Mouse (Mus musculus) neural tube, embryonic 11.5 days (tissue): ENCODE data around the gene Npas3. TPM values are rescaled to one million over a fixed set of nuclear protein-coding genes. Genes with fewer than 3 reads are reported as not detected.

ENCODE experiments used
- ATAC-seq: fragments of 200-750 bp; cut with Nextera tagmentation; 2 replicates; pipeline ENCODE4 v1.8.0; 2017; ENCODE audit warnings: moderate number of reproducible peaks, mild to moderate bottlenecking, moderate TSS enrichment, moderate library complexity; ENCODE audit not compliant: insufficient read depth, low FRiP score, low TSS enrichment
- DNase-seq: peaks from one replicate; pipeline ENCODE4 v3.0.0-alpha.2; 2015; ENCODE audit warnings: low spot score
- H3K27ac ChIP-seq: fragments of 300-500 bp; sonication (generic); 2 replicates; pipeline ENCODE4 v1.5.1; 2014; ENCODE audit warnings: low read depth, mild to moderate bottlenecking, low read length
- H3K27me3 ChIP-seq: fragments of 300-500 bp; sonication (generic); 2 replicates; pipeline ENCODE4 v1.6.1; 2014; ENCODE audit warnings: mild to moderate bottlenecking, low read length, mixed read lengths; ENCODE audit not compliant: control insufficient read depth, insufficient read depth
- H3K36me3 ChIP-seq: fragments of 300-500 bp; sonication (generic); 2 replicates; pipeline ENCODE4 v1.6.1; 2014; ENCODE audit warnings: mild to moderate bottlenecking, low read length, moderate library complexity, mixed read lengths; ENCODE audit not compliant: control insufficient read depth, insufficient read depth
- H3K4me1 ChIP-seq: fragments of 300-500 bp; sonication (generic); 2 replicates; pipeline ENCODE4 v1.6.1; 2014; ENCODE audit warnings: low read length, mixed read lengths; ENCODE audit not compliant: control insufficient read depth, insufficient read depth
- H3K4me2 ChIP-seq: fragments of 300-500 bp; sonication (generic); 2 replicates; pipeline ENCODE4 v1.6.1; 2014; ENCODE audit warnings: low read depth, mild to moderate bottlenecking, moderate library complexity
- H3K4me3 ChIP-seq: fragments of 300-500 bp; sonication (generic); 2 replicates; pipeline ENCODE4 v1.5.1; 2014; ENCODE audit warnings: low read depth, low read length
- H3K9ac ChIP-seq: fragments of 300-500 bp; sonication (generic); 2 replicates; pipeline ENCODE4 v1.6.1; 2014; ENCODE audit warnings: mild to moderate bottlenecking, low read length
- H3K9me3 ChIP-seq: fragments of 300-500 bp; sonication (generic); 2 replicates; pipeline ENCODE4 v1.6.1; 2016; ENCODE audit warnings: low read length; ENCODE audit not compliant: control insufficient read depth
- WGBS: fragments of 180-500 bp; shearing (Covaris S2); extraction: QIAGEN DNeasy Blood & Tissue Kit; methylation state at CpG from one replicate; pipeline ENCODE4 v1.1.7; 2014; 5-methylcytosine and 5-hydroxymethylcytosine counted together
- polyA plus RNA-seq: library from polyadenylated mRNA; unstranded; fragments of >200 nt; fragmentation: Nextera tagmentation; extraction: Ambion mirVana; gene quantifications from 2 replicates; pipeline ENCODE4 v1.2.1, GENCODE M21; 2014

Npas3 gene
- polyA plus RNA-seq, 1 experiment from 2014 or later: 18.0 TPM

DNA sequence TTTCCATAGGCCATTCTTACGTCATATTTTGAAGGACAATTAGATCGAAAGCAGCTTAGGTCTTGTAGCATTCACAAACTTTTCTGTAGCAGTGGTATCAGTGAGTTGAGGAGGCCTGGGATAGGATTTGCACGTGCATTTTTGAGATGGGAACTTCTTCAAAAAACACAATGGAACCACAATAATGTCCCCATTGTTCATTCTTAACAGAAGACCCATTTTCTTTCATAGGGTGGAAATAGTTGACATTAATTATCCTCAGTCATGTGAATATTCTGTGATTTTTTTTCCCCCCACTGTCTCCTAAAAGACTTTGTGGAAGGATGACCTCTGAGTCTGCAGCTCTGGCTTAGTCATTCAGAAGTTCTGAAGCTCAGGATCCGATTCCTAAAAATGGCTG lies 41.9 kb downstream of the Npas3 start:
- Histone ChIP-seq H3K27ac (no peak overlapping the region), H3K4me1 (peaks cover 12% of the 10 kb centered on the region), H3K27me3 (no peaks in the 10 kb centered on the region), H3K9me3 (no peaks in the 10 kb centered on the region), H3K4me2 (no peak overlapping the region), H3K36me3 (no peaks in the 10 kb centered on the region), H3K9ac (no peak overlapping the region), H3K4me3 (no peak overlapping the region)
- WGBS: 79% methylated on average over 4 of the region's 4 CpGs
- ATAC-seq: no peak
- DNase-seq: no peak

DNA sequence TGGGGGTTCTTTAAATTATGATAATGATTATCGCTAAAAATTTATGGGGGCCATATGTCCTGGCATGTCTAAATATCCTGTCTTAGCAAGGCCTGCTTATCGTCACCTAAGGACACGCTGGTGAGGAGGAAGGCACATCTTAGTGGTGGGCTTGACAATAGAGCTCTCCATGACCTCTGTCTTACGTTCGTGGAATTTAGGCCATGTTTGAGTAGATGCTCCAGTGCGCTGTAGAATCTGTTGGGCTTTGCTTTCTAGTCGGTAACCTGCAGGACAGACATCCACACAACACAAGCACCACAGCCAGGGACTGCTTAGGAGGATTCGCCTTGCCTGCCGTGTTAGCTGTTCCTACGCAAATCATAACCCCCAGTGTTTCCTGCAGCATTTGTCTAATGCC lies 42.4 kb downstream of the Npas3 start:
- H3K9ac ChIP-seq: no peak overlapping the region
- ATAC-seq (no peak), DNase-seq (no peak)
- no peaks in the 10 kb centered on the region for H3K36me3 ChIP-seq
- H3K4me2 ChIP-seq: no peak overlapping the region
- H3K4me3 ChIP-seq: no peak overlapping the region
- no peak overlapping the region for H3K27ac ChIP-seq
- H3K27me3 ChIP-seq: no peaks in the 10 kb centered on the region
- no peaks in the 10 kb centered on the region for H3K9me3 ChIP-seq
- 93% methylated on average over 10 of the region's 10 CpGs for WGBS
- H3K4me1 ChIP-seq: peaks cover 16% of the 10 kb centered on the region

DNA sequence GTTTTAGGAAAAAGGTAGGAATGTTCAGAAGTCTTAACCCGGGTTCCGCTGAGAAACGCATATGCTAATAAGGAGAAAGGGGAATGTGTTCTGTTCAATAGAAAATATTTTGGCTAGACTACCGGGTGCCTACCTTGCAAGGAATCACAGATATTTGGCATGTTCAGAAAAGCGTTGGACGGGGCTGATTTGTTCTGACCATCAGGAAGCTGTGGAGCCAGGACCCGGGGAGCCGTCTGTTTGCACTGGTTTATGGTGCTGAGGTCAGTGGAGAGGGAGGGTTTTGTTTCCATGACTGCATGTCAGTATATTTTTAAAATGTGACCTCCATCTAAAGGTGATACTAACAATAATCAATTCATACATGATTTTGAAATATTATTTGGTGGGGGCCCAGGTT lies 43.5 kb downstream of the Npas3 start:
- Histone ChIP-seq H3K27me3 (no peaks in the 10 kb centered on the region), H3K36me3 (no peaks in the 10 kb centered on the region), H3K9me3 (no peaks in the 10 kb centered on the region), H3K27ac (peak overlapping the region; percentile 54), H3K4me2 (no peak overlapping the region), H3K4me3 (no peak overlapping the region), H3K9ac (no peak overlapping the region), H3K4me1 (peaks cover 16% of the 10 kb centered on the region)
- ATAC-seq (peak; percentile 8; the same call in 1 of the 2 replicates), DNase-seq (no peak)
- 65% methylated on average over 8 of the region's 8 CpGs for WGBS

DNA sequence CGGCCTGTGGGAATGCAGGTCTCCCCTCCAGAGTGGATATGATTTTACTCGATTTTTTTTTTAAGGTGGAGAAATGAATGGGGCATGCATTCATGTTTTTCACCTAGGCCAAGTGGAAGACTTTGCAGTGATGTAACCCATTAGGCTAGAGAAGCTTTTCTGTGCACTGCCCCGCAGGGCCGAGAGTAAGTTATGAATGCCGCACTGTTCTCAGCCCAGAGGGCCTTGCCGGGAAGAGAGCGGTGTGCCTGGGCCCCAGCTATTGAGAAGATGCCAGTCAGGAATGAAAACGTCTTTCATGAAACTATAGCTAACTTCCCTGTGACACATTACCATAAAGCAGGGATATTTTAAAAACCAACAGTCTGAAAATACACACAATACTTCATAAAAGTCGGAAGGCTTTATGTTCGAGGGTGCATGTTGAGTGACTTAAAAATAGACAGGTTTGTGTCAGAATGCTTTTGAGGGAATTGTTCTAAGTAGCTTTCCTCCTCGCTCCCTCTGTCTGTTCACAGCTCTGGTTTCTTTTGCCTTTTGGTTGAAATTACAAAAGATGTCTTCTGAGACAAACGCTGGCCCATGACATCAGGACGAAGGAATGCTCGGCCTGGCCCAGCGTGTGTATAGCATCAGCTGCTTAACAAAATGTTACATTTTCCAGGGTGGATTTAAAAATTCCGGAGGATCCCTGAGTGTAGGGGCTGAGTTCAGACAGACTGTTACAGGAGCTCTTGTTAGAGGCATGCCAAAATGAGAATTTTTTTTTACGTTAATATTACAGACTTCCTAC lies 44.2 kb downstream of the Npas3 start:
- Histone ChIP-seq H3K4me2 (0 out of 2 replicates have a peak overlapping the region, but pooled peaks have one; percentile 19), H3K4me1 (peaks cover 16% of the 10 kb centered on the region), H3K4me3 (no peak overlapping the region), H3K9me3 (no peaks in the 10 kb centered on the region), H3K27me3 (no peaks in the 10 kb centered on the region), H3K36me3 (no peaks in the 10 kb centered on the region), H3K9ac (no peak overlapping the region), H3K27ac (peak overlapping the region; percentile 54)
- ATAC-seq: peak; percentile 82
- WGBS: 42% methylated on average over 17 of the region's 17 CpGs
- DNase-seq: peak; percentile 75

DNA sequence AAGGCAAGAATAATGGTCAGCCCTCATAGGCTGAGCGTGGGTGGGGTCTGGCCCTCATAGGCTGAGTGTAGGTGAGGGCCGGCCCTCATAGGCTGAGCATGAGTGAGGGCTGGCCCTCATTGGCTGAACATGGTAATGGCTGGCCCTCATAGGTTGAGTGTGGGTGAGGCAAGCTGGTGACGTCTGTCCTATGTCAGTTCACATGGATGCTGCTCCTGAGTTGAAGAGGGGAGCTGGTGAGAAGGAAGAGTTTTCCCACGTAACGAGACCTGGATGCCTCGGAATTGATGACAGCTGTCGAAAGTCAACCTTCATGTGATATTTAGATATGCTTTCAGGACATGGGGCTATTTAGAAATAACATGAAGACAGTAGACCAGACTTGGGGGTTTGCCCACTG lies 45.5 kb downstream of the Npas3 start:
- no peak overlapping the region for H3K4me2 ChIP-seq
- no peak for DNase-seq
- H3K36me3 ChIP-seq: no peaks in the 10 kb centered on the region
- H3K27me3 ChIP-seq: no peaks in the 10 kb centered on the region
- no peaks in the 10 kb centered on the region for H3K9me3 ChIP-seq
- no peak overlapping the region for H3K4me3 ChIP-seq
- H3K27ac ChIP-seq: no peak overlapping the region
- H3K9ac ChIP-seq: no peak overlapping the region
- H3K4me1 ChIP-seq: peaks cover 16% of the 10 kb centered on the region
- WGBS: 91% methylated on average over 7 of the region's 7 CpGs
- ATAC-seq: no peak

DNA sequence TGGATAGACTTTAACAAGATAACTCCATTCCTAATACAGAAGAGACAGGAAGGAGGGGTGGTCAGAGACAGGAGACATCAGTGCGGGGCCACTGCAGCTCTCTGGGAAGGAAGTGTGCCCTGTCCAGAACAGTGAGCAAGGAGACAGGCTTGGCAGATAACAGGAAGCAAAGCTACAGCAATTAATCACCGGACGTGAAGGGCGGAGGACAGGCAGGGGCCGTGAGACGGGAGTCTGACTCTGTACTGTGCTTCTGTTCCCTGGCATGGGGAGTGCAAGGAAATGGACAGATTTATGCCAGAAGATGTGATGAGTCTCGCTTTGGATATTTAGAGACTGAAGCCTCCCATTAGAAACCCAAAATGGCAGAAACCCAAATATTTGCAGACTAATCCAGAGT lies 47.3 kb downstream of the Npas3 start:
- no peaks in the 10 kb centered on the region for H3K27me3 ChIP-seq
- H3K9me3 ChIP-seq: no peaks in the 10 kb centered on the region
- peaks cover 16% of the 10 kb centered on the region for H3K4me1 ChIP-seq
- H3K36me3 ChIP-seq: no peaks in the 10 kb centered on the region
- DNase-seq (no peak), ATAC-seq (0 out of 2 replicates have a peak, but pooled peaks have one; percentile 36)
- H3K4me2 ChIP-seq: no peak overlapping the region
- H3K4me3 ChIP-seq: no peak overlapping the region
- H3K9ac ChIP-seq: no peak overlapping the region
- no peak overlapping the region; the same call in 1 of the 2 replicates for H3K27ac ChIP-seq
- 38% methylated on average over 7 of the region's 7 CpGs for WGBS

DNA sequence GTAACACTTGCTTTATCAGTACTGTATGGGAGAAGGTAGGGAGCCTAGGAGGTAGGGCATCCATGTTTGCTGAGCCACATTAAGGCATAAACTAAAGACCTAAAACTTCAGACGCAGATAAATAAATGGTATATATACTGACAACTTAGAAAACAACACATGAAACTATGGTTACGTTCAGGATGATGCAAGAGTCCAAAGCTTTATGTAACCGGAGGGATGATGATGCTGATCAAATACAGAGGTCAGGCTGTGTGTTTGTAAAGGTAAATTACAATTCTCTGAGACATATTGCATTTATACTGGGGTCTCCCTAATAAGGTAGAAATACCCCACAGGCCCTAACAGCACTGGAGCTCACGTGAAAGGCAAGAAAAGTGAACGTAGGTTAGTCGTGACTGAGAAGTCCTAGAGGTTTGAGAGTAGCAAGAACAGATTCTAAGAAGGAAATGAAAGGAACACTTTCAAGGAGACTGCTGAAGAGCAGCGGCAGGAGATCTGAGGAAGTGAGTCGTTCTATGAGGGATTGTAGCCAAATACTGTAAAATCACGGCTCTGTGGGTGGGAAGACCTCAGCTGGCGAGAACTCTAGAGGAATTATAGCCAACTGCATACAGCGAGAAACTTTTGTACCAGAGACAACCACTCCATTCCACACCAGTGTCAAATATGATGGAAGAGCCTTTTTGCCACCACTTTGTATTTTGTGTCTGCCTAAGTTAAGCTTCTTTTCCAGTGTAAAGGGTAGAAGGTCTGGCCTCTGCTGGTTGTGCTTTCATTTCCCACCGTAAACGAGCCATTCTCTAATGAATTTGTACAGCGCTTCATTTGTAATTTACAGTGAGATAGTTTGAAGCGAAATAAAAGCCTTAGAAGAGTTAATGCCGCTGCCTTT lies 49.7 kb downstream of the Npas3 start:
- Histone ChIP-seq H3K36me3 (no peaks in the 10 kb centered on the region), H3K9ac (no peak overlapping the region), H3K4me1 (peaks cover 8% of the 10 kb centered on the region), H3K27me3 (no peaks in the 10 kb centered on the region), H3K9me3 (no peaks in the 10 kb centered on the region), H3K4me2 (no peak overlapping the region), H3K4me3 (no peak overlapping the region), H3K27ac (no peak overlapping the region)
- DNase-seq: no peak
- no peak for ATAC-seq
- 79% methylated on average over 16 of the region's 16 CpGs for WGBS

DNA sequence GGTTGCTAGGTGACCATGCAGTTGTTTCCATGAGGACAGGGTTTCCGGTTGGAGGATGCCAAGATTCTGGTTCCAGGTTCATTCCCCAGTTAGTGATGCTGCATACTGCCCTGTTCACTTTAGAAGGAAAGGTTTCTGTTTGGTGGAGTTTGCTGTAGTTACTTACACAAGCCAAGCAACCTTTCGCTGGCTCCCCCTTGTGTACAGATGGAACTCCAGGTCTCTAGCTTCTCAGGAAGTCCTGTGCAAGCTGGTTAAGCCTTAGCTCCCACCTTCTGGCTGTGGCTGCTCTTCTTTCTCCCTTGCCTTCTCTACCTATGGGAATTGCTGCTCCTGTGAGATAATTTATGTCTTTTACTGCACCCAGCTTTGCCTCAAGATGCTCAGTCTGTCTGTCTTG lies 52.5 kb downstream of the Npas3 start:
- H3K4me3 ChIP-seq: no peak overlapping the region
- WGBS: 61% methylated on average over 2 of the region's 2 CpGs
- no peaks in the 10 kb centered on the region for H3K36me3 ChIP-seq
- no peak overlapping the region for H3K27ac ChIP-seq
- no peaks in the 10 kb centered on the region for H3K9me3 ChIP-seq
- H3K4me1 ChIP-seq: no peaks in the 10 kb centered on the region
- DNase-seq: no peak
- H3K27me3 ChIP-seq: no peaks in the 10 kb centered on the region
- H3K9ac ChIP-seq: no peak overlapping the region
- no peak overlapping the region for H3K4me2 ChIP-seq
- ATAC-seq: no peak
